Mouse (Mus musculus) lung, postnatal 10 days (tissue): ENCODE measurements around the gene Gemin4.
A peak's percentile ranks its signal among the peaks of the same experiment; 100 is the strongest.

Experiments
- DNase-seq: peaks from one replicate; pipeline ENCODE4 v3.0.0; 2021

Gene Gemin4

DNA sequence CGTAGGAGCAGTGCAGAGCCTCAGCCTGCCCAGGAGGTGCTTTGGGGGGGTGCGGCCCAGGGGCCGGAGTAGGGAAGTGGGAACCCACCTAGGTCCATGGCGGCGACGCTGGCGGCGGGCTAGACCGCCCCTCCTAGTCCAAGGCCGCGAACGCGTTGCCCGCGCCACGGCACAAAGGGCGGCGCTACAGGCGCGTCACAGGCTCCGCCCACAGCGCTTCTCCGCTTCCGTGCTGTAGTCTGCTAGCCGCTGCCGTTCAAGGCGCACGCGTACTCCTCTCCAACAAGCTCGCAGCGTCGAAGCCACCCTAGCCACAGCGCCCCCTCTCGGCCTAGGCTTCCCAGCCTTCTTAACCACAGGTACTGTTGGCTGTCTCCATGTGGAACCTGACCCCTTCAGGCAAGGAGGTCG lies at the start of gene Gemin4, which contains the start of gene Dbil5:
Gemin4 (minus strand) TSS at position 275 of the 411 bp plus-strand sequence.
Dbil5 (plus strand) TSS at position 219 of the 411 bp plus-strand sequence.
- peak; percentile 98 for DNase-seq

DNA sequence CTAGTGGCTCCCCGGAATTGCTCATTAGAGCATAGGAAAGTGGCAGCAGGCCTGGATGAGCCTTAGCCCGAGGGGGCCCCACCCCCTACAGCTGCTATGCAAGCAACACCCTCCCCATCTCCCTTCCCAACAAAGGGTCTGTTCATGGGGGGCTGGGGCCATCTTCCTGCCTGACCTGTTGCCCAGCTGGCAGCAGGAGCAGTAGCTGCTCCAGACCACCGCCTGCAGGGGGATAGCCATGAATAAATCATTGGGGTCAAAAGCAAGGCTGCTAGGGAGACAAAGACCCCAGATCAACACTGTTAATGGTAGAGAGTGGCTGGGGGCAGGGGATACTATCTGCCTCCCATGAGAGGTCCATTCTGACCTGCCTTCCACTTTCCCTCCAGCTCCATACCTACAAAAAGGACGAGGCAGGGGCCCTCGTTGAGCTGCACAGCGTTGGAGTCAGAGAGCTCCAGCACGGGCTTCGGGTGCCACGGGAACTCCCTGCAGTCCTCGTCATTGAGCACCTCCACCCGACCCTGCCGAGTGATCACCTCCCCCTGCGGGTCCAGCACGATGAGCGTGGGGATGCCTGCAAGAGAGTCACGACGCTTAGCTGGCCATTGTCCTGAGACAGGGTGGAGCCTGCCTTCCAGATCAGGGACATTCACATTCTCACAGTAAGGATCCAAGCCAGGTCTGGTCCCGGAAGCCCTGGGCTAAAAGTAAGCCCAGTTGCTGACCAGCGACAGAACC lies 45.3 kb upstream of the Gemin4 start:
- no peak for DNase-seq

DNA sequence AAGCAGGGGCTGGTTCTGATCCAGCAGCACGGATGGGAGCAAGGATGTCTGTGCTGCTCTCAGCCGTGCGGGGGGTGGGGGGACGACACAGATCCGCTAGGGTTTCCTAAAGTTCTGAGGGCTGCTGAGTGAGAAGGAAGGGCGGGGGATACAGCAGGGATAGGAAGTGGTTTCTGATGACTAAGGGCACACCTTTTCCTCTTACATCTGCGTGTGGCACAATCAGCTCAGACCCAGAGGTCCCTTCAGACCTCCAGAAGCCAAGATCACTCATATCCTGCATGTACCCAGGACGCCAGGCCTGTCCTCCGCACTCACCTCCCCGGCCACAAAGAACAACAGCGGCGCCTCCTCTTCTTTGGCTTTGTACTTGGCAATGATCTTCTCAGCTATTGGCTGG lies 43.8 kb upstream of the Gemin4 start:
- DNase-seq, result no peak

DNA sequence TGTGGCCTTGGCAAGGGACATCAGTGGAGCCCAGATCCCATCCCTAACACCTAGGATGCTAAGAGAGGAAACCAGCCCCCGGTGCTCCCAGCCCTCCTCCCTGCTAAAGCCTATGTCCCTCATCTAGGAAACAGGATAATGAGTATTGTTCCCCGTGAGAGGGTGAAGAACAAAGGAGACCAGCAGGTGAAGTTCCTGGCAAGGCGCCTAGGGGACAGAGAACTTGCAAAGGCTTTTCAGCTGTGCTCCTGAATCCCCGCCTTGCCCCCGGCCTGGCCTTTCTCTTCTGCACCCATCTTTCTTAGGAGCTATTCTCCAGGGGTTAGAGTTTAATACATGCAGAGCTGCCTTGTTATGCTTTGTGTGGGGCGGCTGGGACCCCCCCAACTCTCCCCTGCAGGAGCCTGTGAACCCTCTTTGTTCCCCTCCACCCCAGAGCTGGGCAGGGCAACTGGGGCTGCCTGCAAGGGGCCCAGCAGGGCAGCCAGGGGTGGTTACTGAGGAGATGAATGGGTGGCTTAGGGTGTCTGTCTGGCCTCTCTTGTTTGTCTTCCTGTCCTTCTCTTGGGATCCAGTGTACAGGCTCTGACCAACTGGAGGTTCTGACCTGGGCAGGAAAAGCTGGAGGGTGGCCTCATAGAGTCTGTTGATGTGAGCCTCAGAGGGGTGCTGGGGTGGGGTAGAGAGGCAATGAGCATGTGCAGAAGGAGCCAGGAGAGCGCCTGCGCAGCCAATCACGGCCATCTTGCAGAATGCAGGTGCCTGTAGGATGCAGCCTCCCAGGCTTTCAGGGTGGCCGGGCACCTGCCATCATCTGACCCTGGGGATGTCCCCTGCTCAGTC lies 43.0 kb upstream of the Gemin4 start:
- no peak for DNase-seq

DNA sequence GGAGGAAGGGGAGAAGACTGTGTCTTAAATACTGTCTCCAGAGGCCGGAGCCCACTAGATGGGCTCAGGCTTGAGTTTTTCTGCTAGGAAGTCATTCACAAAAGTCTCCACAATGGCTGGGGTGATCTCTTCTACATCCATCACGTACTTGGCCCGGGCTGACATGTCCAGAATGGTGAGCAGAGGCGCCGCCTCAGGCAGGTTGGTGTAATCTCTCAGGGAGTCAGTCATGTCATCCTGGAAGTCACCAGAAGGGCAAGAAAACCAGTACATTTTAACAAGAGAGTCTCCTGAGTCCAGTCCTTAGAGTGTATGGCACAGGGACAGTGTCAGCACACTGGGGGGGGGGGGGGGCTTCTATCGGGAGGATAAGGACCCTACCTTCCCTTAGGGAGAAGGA lies 41.0 kb upstream of the Gemin4 start:
- no peak for DNase-seq

DNA sequence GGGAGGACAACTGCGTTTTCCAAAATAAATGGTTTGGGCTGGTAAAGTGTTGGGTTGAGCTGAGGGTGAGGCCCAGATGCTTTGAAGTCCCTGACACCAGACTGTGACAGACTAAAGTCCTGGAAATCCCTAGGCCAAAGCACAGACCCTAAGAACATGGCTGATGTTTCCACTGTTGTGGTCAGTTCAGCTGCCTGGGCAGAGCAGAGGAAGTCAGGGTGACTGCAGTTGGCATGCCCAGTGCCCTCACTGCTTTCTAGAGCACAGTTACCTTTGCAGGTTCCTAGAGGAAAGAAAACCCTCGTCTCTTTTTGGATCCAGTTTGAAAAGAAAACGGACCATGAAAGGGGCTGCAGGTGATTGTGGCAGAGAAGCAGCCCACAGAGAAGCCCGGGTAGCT lies 39.9 kb upstream of the Gemin4 start:
- no peak for DNase-seq

DNA sequence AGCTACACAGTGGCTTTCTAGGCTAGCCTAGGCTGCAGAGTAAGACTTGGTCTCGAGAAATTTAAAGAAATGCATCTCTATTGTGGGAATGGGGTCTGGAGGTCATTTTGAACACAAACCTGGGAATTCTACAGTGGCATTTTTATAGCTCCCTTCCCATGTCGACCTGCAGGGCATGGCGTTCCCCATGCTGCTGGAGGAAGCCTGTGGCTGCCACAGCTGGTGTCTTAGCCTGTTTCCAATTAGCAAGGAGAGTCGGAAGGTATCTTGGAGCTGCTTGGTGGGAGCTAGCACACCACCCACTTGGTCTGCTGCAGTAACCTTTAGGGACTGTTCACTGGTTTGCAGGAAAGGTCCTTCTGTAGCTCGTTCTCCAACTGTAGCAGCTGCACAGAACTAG lies 38.7 kb upstream of the Gemin4 start:
- no peak for DNase-seq

DNA sequence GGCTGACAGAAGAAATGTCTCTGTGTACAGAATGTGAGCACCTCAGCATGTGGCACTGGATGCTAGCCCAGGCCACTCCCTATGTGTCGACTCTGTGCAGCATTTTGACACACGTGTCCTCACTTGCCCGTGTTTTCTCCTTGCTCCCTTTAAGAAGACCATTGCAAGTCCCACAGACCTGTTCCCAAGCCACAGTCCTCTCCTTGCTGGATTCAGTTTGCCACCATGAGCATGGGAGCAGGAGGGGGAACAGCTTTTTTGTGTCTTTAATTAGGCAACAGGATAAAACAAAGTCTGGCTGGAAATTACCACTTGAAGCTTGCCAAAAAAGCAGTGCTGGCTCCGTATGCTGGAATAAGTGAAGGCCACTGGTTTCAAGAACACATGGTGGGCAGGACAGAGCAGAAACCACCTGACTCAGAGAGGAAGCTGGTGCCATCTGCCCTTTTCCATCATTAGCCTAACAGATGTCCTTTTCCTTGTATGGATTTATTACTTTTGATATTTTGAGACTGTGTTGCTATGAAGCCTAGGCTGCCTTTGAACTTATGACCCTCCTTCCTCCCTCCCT lies 38.1 kb upstream of the Gemin4 start:
- peak; percentile 27 for DNase-seq

DNA sequence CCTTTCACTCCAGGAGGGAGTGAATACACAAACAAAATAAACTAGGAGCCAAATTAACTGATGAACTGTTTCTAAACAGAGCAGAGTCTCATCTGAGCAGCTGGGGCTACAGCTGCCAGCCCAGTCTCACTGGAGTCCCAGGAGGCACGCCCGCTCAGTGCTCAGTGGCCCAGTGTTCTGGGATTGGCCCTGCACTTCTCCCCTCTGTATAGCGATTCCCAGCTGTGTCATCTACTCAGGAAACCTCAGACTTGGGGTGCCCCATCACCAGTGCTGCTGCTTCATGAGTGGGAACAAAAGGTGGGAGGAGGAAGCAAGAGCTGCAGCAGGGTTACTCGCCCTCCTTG lies 36.4 kb upstream of the Gemin4 start:
- DNase-seq, result peak; percentile 41

DNA sequence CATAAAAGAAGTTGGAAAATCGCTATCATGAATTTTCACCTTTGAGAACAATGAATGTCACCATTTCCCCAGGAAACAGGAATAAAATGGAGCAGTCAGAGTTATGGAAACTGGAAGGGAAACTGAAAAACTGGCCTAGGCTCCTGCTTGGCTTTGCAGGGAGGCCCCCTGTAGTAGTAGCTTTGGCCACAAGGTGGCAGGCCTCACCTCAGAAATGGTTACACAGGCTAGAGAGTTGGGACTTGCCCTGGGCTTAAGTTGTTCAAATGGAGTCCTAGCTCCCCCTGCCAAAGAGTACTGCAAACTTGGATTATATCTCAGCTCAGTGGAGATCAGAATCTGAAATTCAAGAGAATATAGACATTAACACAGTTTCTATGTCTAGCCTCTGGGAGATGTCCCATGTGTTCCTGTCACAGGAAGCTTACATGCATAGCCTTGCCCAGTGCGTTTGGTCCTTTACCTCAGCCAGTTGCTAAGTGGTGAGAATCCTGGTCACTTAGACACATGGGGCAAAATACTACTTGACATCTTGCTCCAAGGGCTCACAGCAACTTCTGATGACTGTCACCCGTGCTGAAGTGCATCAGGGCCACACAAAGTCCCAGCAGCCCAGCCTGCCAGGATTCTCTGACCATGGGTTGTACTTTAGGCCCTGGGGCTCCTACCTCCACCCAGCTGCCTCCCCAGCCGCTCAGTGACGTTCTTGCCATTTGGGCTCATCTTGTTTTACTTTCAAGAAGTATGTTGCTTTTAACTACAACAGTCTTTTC lies 35.9 kb upstream of the Gemin4 start:
- peak; percentile 93 for DNase-seq

DNA sequence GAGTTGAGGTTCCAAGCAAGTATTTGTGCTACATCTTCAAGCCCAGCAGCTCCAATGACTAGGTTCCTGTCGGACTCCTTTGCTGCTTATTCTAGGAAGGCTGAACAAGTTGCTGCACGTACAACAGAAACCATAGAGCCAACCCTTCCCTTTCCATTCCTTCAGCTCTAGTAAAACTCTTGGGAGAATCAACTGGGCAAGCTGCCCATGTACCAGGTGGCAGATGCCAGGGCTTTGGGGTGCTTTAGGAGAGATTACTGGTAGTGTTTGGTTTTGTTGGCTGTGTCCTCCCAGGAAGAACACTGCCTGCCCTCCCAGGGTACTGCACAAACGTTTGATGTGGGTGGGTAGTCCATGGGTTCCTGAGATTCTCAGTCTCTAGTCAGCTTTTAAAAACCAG lies 34.6 kb upstream of the Gemin4 start:
- no peak for DNase-seq

DNA sequence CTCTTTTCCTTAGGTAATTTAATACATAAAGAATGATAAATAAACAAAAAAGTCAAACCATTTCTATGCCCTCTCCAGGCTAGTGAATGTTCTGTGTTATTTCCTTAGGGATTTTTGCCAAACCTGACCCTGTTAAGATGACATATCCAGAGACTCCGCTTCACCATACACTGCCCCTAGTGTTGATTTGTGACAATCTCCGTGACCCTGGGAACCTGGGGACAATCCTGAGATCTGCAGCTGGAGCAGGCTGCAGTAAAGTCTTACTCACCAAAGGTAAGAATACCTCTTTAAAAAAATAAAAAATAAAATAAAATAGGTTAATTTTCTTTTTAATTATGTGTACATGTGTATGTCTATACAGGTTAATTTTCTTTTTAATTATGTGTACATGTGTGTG lies 29.8 kb upstream of the Gemin4 start:
- DNase-seq, result no peak

DNA sequence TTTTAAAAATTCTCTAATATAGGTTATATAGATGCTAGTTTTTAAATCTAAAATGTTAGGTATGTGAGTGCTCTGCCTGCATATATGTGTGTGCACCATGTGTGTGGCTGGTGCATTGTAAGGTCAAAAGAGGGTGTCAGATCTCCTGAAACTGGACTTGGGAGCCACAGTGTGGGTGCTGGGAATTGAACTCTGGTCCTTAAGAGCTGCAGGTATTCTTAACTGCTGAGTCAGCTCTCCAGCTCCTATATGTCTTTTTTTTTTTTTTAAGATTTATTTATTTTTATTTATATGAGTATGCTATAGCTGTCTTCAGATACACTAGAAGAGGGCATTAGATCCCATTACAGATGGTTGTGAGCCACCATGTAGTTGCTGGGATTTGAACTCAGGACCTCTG lies 29.0 kb upstream of the Gemin4 start:
- DNase-seq, result no peak

DNA sequence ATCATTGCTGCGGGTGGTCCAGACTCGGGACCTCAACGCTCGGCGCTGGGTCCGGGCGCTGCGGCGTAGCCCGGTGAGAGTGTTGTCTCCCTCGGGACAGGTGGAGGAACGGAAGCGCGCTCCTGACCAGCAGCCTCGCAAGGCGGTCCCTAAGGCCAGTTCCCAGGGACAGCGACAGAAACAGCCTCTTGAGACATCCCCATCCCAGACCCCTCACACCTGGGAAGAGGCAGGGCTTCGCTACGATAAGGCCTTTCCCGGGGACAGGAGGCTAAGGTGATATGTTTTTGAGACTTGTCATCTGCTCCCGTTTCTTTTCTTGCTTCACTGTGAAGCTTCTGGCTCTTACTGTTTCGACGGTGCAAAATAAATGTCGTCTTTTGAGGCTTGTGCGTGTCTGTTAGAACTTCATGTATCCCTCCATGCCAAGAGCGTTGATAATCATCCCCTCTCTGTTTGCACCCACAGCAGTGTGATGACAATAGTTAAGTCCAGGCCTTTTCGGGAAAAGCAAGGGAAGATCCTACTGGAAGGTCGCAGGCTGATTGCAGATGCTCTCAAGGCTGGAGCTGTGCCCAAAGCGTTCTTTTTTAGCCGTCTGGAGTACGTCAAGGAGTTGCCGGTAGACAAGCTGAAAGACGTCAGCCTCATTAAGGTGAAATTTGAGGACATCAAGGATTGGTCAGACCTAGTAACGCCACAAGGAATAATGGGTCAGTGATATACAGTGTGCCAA lies 26.5 kb upstream of the Gemin4 start:
- no peak for DNase-seq

DNA sequence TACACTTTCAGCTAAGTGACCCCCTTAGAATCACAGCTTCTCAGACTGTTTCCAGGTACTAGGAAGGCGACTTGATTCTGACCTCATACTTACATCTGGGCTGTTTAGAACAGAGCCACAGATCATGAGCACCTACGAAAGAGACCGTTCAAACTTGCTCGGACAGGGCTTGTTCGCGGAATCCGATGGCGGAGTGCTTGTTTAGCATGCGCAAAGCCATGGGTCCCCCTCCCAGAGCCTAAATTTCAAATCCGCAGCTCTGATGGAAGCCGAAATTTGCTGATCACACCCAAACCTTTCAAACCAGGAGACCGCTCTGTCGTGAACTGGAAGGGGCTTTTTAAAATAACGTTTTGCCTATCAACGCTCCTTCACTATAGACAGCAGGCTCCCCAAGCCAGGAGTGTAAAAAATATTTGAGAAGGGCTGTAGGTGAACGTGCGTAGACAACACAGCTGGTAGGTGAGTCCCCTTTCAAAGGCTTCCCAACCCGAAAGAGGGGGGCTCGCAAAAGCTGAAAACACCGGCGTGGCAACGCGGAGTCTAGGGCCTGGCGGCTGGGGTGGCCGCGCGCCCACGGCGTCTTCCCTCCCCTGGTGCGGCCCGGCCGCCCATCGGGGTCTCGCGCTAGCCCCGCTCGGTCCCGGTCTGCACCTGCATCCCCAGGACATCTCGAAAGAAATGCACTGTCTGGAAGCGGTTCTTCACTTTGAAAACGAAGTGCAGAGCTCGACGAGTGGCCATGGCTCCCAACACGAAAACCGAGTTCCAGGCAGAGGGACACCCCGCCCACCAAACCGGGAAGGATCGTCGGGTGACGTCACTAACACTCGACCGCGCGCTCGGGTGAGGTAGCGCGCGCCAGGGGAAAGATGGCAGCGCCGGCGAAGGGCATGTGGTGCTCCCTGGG lies 25.7 kb upstream of the Gemin4 start, which contains the start of the genes Mrm3 and Glod4:
Mrm3 (plus strand) TSS at position 815 of the 910 bp plus-strand sequence.
Glod4 (minus strand) TSS at position 825 of the 910 bp plus-strand sequence.
- peak; percentile 96 for DNase-seq

DNA sequence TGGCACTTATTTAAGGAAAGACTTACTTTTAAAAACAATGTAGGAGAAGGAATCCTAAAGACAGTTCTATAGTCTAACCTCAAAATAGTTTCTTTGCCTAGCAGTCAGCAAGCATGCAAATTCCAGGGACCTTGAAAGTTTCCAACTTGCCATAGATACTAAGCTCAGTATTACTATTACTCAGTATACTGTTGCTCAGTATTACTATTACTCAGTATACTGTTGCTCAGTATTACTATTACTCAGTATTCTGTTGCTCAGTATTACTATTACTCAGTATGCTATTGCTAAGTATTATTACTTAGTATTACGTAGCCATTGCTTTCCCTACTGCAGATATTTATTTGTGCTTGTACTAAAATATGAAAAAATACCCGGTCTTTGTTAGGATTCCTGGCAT lies 22.3 kb upstream of the Gemin4 start:
- no peak for DNase-seq

DNA sequence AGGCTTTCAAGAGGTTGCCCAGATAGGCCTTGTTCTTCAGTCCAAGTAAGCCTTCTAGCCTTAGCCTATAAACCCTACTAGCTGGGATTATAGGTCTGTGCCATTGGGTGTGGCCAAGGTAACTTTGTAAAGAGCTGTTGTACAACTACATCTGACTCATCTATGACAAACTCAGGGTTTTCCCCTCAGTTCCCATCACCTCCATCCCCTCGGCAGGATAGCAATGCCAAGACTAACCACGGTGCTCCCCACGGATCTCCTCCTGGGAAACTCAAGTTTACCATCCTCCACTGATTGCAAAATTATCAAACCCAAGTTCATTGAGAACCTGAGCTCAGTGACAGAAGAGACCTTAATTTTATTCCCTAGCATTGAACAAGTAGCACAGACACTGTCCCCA lies 18.7 kb upstream of the Gemin4 start:
- DNase-seq, result no peak

DNA sequence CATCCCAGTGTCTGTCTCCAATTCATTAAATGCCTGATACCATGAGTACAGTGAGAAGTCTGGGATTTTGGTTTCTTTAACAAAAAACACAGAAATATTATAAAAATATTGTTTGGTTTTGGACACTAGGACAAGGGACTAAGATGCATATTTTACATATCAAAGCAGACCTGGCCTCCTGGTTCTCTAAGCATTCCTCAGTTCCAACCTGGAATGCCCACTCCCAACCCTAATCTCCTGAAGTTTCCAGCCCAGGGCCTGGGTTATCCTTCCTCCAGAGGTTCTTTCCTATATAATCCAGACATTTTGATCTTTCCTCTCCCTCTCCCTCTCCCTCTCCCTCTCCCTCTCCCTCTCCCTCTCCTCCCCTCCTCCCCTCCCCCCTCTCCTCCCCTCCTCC lies 7.6 kb upstream of the Gemin4 start:
- no peak for DNase-seq

DNA sequence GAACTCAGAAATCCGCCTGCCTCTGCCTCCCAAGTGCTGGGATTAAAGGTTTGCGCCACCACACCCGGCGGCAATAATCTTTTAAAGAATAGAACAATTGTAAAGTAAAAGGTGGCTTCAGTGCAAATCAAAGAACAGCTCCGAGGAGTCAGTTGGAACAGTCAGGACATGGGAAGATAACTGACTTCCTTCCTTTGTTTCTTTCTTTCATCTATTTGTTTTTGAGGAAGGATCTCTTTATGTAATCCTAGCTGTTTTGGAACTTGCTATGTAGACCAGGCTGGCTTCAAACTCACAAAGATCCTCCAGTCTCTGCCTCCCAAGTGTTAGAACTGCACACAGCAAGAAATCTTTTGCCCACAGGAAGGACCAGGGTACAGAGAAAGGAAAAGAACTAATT lies 7.2 kb upstream of the Gemin4 start:
- no peak for DNase-seq

DNA sequence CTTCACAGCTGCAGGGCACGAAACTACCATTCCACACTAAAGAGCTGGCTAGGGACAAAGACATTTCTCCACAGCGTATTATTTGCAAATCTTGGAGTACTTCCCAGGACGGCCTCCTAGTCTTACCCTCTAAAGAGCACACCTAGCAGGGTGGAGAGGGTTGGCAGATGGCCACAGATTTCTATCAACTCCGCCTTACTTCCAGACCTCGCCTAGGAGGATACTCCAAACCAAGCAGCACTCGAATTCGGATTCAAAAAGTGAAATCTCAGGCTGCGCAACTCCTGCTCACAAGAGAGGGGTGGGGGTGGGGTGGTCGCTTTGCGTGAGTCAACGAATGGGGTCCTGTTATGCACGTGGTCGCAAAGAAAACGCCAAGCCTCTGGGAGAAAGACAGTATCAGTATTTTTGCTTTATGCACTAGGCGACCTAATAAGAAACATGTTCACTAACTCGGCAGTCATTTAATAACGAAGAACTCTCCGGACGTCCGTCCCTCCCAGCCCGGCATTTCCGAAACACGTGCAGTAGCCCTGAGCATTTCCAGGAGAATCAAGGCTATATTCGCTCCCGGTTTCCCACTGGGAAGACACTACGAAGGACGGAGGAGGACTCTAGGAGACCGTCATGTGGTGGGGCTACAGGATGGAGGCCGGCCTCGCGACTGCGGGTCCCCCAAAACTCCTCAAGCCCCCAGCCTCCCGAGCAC lies 629 bp downstream of the Gemin4 start:
- peak; percentile 82 for DNase-seq
